Mouse (Mus musculus): ENCODE results near the gene Mfsd11.

- TF ChIP-seq POLR2A (IDR thresholded peaks at IDR 0.05; ENCODE audit: control insufficient read depth in 1 of 2, insufficient read depth in 1 of 2, low read depth in 1 of 2, low read length in 2 of 2, poor library complexity in 1 of 2) (peak in 1 of 2 experiments; percentile 35; a peak in 1 of 4 replicates), MAZ (IDR thresholded peaks at IDR 0.05; ENCODE audit: low read depth, low read length) (no peak), CTCF (IDR thresholded peaks at IDR 0.05 in 2 of 3, conservative IDR thresholded peaks at IDR 0.05 in 1 of 3; ENCODE audit: control insufficient read depth in 1 of 3, insufficient read depth in 1 of 3, low read depth in 2 of 3, low read length in 3 of 3, poor library complexity in 1 of 3, severe bottlenecking in 1 of 3) (no peak), NELFE (IDR thresholded peaks at IDR 0.05; ENCODE audit: low read depth, low read length) (no peak), CHD2 (IDR thresholded peaks at IDR 0.05; ENCODE audit: low read length) (no peak), EP300 (IDR thresholded peaks at IDR 0.05; ENCODE audit: low read depth in 1 of 2, low read length in 2 of 2) (peak in 1 of 2 experiments; percentile 42; a peak in 1 of 4 replicates), POLR2AphosphoS5 (IDR thresholded peaks at IDR 0.05; ENCODE audit: borderline replicate concordance, low read depth, low read length) (no peak), ELF1 (IDR thresholded peaks at IDR 0.05; ENCODE audit: low read depth, low read length) (no peak), TCF12 (IDR thresholded peaks at IDR 0.05; ENCODE audit: low read depth, low read length) (no peak; the same call in 1 of the 2 replicates), USF1 (IDR thresholded peaks at IDR 0.05; ENCODE audit: low read depth, low read length) (no peak), GATA1 (IDR thresholded peaks at IDR 0.05; ENCODE audit: low read depth, low read length) (peak; percentile 75)
Observed at GRCm38 (mm10) chr11:116857183-116857850, 5.1 kb downstream of the Mfsd11 start.
